Mouse (Mus musculus) C2C12 (cell line): ENCODE data around the gene Rcor1.

Experiments
- CTCF ChIP-seq: IDR thresholded peaks from one replicate; pipeline ENCODE4 v1.5.1; 2011; ENCODE audit not compliant: control insufficient read depth, insufficient read depth, insufficient read length
- MAX ChIP-seq: IDR thresholded peaks from one replicate; pipeline ENCODE4 v1.6.1; 2011; ENCODE audit warnings: mild to moderate bottlenecking, control low read depth
- MYOD1 ChIP-seq: IDR thresholded peaks from one replicate; pipeline ENCODE4 v1.6.1; 2011; ENCODE audit warnings: low read depth; ENCODE audit not compliant: control insufficient read depth, insufficient read length
- USF1 ChIP-seq: IDR thresholded peaks from one replicate; pipeline ENCODE4 v1.6.1; 2011; ENCODE audit warnings: low read depth, mild to moderate bottlenecking, control low read depth, moderate library complexity

DNA sequence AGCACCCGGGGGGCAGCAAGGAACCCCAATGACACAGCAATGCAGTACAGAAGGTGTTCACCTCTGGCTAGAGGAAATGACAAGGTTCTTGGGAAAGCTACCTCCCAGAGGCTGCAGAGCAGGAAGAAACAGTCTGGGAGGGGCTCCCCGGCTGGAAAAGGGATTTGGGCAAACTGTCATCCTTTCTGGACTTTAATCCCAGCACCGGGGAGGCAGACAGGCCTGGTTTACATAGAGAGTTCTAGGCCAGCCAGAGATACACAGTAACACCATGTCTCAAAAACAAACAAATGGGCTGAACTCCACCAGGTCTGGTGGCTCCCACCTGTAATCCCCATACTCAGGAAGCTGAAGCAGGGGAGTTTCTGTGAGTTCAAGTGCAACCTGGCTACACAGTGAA is 45.9 kb upstream of the Rcor1 start:
- no peak for TF ChIP-seq USF1
- no peak for TF ChIP-seq CTCF
- TF ChIP-seq MAX, result no peak
- no peak for TF ChIP-seq MYOD1
